Mouse (Mus musculus) forebrain, embryonic 12.5 days (tissue): ENCODE data around the gene Hist1h4b. TPM values are rescaled to one million over a fixed set of nuclear protein-coding genes. Genes with fewer than 3 reads are reported as not detected.
"Not testable (repeated sequence)": the region's sequence is repeated elsewhere in the genome, so short reads cannot be mapped to it uniquely, and the experiment has no call there.

Experiments used
- ATAC-seq: fragments of 200-750 bp; cut with Nextera tagmentation; 2 replicates; pipeline ENCODE4 v1.8.0; 2017; ENCODE audit warnings: moderate TSS enrichment; ENCODE audit not compliant: low FRiP score
- H3K27ac ChIP-seq: fragments of 300-500 bp; sonication (generic); 2 replicates; pipeline ENCODE4 v1.5.1; 2016; ENCODE audit warnings: mild to moderate bottlenecking
- H3K27me3 ChIP-seq: fragments of 300-500 bp; sonication (generic); 2 replicates; pipeline ENCODE4 v1.6.1; 2016; ENCODE audit warnings: mild to moderate bottlenecking
- H3K36me3 ChIP-seq: fragments of 300-500 bp; sonication (generic); replicated peaks from 2 replicates; pipeline ENCODE4 v1.6.1; 2016; ENCODE audit warnings: mild to moderate bottlenecking
- H3K4me1 ChIP-seq: fragments of 300-500 bp; sonication (generic); 2 replicates; pipeline ENCODE4 v1.6.1; 2016
- H3K4me2 ChIP-seq: fragments of 300-500 bp; sonication (generic); 2 replicates; pipeline ENCODE4 v1.6.1; 2016; ENCODE audit warnings: mild to moderate bottlenecking, moderate library complexity
- H3K4me3 ChIP-seq: fragments of 300-500 bp; sonication (generic); replicated peaks from 2 replicates; pipeline ENCODE4 v1.5.1; 2016; ENCODE audit warnings: mild to moderate bottlenecking
- H3K9ac ChIP-seq: fragments of 300-500 bp; sonication (generic); 2 replicates; pipeline ENCODE4 v1.6.1; 2016; ENCODE audit warnings: mild to moderate bottlenecking
- H3K9me3 ChIP-seq: fragments of 300-500 bp; sonication (generic); 2 replicates; pipeline ENCODE4 v1.6.1; 2016
- WGBS: fragments of 180-500 bp; shearing (Covaris S2); methylation state at CpG from one replicate; pipeline ENCODE4 v1.1.7; 2016; 5-methylcytosine and 5-hydroxymethylcytosine counted together
- polyA plus RNA-seq: library from polyadenylated mRNA; unstranded; fragments of >200 nt; fragmentation: Nextera tagmentation; extraction: Ambion mirVana; gene quantifications from 2 replicates; pipeline ENCODE4 v1.2.1, GENCODE M21; 2016

Hist1h4b gene
- 5.3 and 8.2 TPM in 2 replicates for polyA plus RNA-seq

DNA sequence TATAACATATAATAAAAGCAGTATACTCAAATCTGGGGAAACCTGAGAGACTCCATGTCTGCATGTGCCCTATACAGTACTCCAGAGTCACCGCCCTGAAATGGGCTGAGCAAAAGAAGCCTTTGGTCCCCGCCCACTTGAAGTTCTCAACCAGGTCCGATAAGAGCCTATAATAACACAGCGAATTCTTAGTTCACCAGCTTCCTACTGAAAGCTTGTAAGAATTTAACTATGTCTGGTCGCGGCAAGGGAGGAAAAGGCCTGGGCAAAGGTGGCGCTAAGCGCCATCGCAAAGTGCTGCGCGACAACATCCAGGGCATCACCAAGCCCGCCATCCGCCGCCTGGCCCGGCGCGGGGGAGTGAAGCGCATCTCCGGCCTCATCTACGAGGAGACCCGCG lies at the start of gene Hist1h4b:
Gene Hist1h4b (plus strand): TSS at position 224 of the 400 bp plus-strand sequence.
- H3K4me3 ChIP-seq, result peak within 1 kb of the TSS; percentile 41
- H3K27ac ChIP-seq, result peak within 1 kb of the TSS; percentile 96
- H3K4me2 ChIP-seq, result peak within 1 kb of the TSS; percentile 63
- H3K9me3 ChIP-seq, result no peaks in the 10 kb centered on the region
- no peaks in the 10 kb centered on the region for H3K36me3 ChIP-seq
- H3K9ac ChIP-seq, result peak within 1 kb of the TSS; percentile 63
- WGBS, result under 1% methylated on average over 19 of the region's 22 CpGs
- ATAC-seq, result peak; percentile 71
- peaks cover 16% of the 10 kb centered on the region for H3K4me1 ChIP-seq
- H3K27me3 ChIP-seq, result no peaks in the 10 kb centered on the region

DNA sequence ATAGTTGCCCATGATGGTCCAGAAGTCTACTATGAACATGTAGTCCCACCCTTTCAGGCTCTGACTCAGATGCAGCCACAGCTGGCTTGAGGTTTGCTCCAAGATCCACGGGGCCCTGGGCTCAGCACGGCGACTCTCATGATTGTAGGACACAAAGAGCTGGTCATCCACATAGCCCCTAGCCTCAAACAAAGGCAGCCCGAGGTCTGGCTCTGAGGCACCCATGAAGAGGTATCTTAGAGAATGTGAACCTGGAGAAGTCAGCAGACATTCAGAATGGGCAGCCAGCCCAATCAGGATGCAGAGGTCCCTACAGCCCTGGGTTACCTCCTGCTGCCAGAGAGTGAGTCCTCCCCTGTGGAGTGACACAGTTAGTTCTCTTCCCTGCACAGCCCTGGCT lies 48.8 kb upstream of the Hist1h4b start:
- WGBS, result 85% methylated on average over 4 of the region's 4 CpGs
- no peaks in the 10 kb centered on the region for H3K36me3 ChIP-seq
- ATAC-seq, result no peak
- peaks cover 7% of the 10 kb centered on the region; the same call in 1 of the 2 replicates for H3K27me3 ChIP-seq
- H3K4me1 ChIP-seq, result peaks cover 13% of the 10 kb centered on the region
- H3K4me2 ChIP-seq, result no peak overlapping the region
- H3K4me3 ChIP-seq, result no peak overlapping the region
- H3K9ac ChIP-seq, result no peak overlapping the region
- no peak overlapping the region for H3K27ac ChIP-seq
- no peaks in the 10 kb centered on the region for H3K9me3 ChIP-seq

DNA sequence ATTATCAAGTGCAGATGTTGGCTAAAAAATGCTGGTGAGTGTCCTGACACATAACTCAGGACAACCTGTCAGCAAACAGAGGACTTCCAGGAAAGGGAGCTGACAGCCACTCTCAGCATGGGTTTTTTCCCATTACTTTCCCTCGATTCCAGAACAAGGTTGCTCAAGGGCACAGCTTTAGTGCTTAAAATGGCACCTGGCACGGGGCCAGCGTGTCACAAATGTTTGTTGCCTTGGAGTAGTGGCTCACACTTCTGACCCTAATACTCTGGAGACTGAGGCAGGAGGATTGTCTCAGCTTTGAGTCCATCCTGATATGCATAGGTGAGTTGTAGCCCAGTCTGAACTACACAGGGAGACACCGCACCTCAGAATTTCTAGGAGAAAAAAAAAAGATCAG lies 48.2 kb upstream of the Hist1h4b start:
- no peak overlapping the region for H3K4me3 ChIP-seq
- WGBS, result 85% methylated on average over 4 of the region's 4 CpGs
- H3K9me3 ChIP-seq, result no peaks in the 10 kb centered on the region
- H3K4me2 ChIP-seq, result no peak overlapping the region
- H3K9ac ChIP-seq, result no peak overlapping the region
- no peak overlapping the region for H3K27ac ChIP-seq
- H3K36me3 ChIP-seq, result no peaks in the 10 kb centered on the region
- H3K4me1 ChIP-seq, result peaks cover 13% of the 10 kb centered on the region
- ATAC-seq, result no peak
- H3K27me3 ChIP-seq, result peaks cover 7% of the 10 kb centered on the region; the same call in 1 of the 2 replicates

DNA sequence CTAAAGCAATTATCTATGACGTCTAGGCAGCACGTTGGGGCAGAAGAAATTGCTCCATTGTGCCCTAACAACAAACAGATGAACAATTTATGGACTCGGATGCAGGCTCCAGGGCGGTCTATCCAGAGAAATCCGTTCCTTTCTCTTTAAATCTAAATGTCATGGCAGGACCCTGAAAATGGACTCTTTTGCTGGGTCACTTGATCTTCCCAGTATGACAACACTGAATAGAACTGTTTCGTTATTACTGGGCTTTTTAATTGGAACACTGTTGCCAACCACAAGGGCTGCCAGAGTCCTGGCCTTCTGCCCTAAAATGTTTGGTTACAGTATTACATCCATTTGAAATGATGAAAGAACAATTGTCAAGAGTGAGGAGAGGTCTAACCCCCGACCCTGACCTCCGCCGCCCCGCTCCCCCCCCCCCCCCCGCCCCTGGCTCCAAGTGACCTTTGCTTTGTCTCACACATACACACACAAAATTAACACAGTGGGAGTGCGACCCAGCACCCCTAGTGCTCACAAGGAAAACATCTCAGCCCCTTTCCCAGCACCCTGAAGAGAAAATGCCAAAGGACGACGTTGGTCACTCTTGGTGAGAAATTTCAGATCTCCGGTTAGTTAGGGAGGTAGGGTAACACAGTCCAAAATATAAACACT lies 47.0 kb upstream of the Hist1h4b start:
- Histone ChIP-seq H3K4me1 (peaks cover 13% of the 10 kb centered on the region), H3K9ac (peak overlapping the region; percentile 33), H3K27me3 (peaks cover 7% of the 10 kb centered on the region; the same call in 1 of the 2 replicates), H3K4me2 (peak overlapping the region; percentile 52), H3K27ac (no peak overlapping the region), H3K36me3 (no peaks in the 10 kb centered on the region), H3K4me3 (peak overlapping the region; percentile 28), H3K9me3 (no peaks in the 10 kb centered on the region)
- 0 out of 2 replicates have a peak, but pooled peaks have one; percentile 6 for ATAC-seq
- 18% methylated on average over 15 of the region's 15 CpGs for WGBS

DNA sequence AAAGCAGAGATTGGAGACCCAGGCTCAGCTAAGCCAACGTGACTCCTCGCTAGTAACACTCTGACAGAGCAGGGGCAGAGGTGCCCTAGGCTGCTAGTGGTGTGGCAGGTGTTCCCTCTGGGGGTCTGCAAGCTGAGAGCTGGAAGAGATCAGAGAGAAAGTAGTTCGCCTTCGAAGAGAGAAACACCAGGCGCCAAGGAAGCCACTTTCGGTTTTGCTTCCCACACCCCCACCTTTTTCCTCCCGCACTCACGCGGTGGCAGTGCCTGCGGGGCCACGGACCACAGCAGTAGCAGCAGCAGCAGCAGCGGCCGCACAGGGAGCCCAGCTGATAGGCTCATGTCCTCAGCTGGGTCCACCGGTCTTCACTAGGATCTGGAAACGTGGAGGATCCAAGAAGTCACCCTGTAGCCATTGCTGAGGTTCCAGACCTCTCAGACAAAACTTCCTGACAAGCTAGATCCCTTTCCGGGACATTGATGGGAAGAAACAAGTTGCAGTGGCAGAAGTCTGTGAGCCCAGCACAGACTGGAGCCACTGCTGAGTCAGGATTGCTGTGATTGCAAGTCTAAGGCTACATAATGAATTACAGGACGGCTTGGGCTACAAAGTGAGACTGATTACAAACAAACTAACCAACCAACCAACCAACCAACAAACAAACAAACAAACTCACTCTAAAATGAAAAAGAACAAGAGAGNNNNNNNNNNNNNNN lies 46.3 kb upstream of the Hist1h4b start, which contains the start of gene Hfe:
Gene Hfe (minus strand): TSS at position 481 of the 716 bp plus-strand sequence.
- H3K4me3 ChIP-seq, result peak within 1 kb of the TSS; percentile 28

DNA sequence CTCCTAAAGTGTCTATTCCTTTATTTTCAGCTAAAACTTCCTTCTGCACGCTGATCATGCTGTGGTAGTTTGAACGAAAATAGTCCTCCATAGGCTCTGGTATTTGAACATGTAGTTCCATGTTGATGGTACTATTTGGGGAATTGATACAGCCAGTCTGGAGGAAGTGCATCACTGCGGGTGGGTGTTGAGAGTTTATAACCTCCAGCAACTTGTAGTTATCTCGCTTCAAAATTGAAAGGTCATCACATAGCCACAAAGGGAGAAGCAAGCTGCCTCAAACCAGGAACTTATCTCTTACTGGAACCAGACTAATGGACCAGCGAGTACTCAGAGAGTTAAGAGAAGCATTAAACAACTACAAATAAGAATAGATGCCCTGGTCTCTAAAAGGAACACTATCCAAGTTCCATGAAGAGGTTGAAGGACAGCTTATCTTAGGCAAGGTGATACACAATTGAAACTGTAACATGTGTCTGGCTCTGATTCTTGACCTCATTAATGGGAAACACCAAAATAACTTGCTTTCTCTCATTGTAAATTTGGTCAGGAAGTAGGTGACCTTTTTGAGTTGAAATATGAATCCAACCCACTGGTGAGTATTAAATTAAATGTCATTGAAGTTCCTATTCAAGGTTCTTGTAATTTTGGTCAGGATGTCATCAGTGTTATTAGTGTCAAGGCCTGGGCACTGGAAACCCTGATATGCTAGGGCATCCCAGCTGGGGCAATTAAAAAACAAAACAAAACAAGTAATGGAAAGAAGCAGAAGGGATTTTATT lies 40.4 kb upstream of the Hist1h4b start:
- ATAC-seq, result no peak
- no peaks in the 10 kb centered on the region for H3K9me3 ChIP-seq
- no peaks in the 10 kb centered on the region for H3K4me1 ChIP-seq
- H3K4me2 ChIP-seq, result no peak overlapping the region
- H3K9ac ChIP-seq, result no peak overlapping the region
- H3K27ac ChIP-seq, result no peak overlapping the region
- H3K4me3 ChIP-seq, result no peak overlapping the region
- no peaks in the 10 kb centered on the region for H3K27me3 ChIP-seq
- no peaks in the 10 kb centered on the region for H3K36me3 ChIP-seq
- WGBS, result 86% methylated on average over 5 of the region's 5 CpGs

More for the DNA sequence above, 46.3 kb upstream of the Hist1h4b start, which contains the start of gene Hfe:
- H3K27me3 ChIP-seq, result peaks cover 7% of the 10 kb centered on the region; the same call in 1 of the 2 replicates
- no peaks in the 10 kb centered on the region for H3K9me3 ChIP-seq
- H3K36me3 ChIP-seq, result no peaks in the 10 kb centered on the region
- WGBS, result 6% methylated on average over 17 of the region's 17 CpGs
- H3K4me2 ChIP-seq, result peak within 1 kb of the TSS; percentile 52
- H3K9ac ChIP-seq, result peak within 1 kb of the TSS; percentile 33
- H3K4me1 ChIP-seq, result peaks cover 13% of the 10 kb centered on the region
- H3K27ac ChIP-seq, result no peak within 1 kb of the TSS
- ATAC-seq, result 0 out of 2 replicates have a peak, but pooled peaks have one; percentile 53

DNA sequence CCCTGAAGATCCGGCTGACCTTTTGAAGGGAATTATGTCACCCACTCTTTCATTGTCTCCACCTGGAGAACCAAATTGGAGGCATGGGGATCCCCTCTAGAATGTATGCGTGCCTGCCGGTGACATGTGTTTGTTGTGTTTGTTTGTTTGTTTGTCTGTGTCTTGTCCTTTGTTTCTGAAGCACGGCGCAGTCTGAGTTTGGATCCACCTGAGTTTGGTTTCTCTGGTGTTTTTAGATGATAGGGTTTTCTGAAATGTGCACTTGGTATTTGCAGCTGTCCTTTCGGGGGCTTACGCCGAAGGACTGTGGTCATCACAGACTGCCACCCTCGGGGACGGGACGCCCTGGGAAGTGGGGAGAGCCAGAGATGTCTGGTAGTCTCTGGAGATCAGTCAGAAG lies 39.6 kb upstream of the Hist1h4b start:
- H3K4me3 ChIP-seq, result no peak overlapping the region
- H3K4me2 ChIP-seq, result no peak overlapping the region
- H3K9me3 ChIP-seq, result no peaks in the 10 kb centered on the region
- no peaks in the 10 kb centered on the region for H3K27me3 ChIP-seq
- H3K27ac ChIP-seq, result no peak overlapping the region
- 64% methylated on average over 11 of the region's 11 CpGs for WGBS
- H3K36me3 ChIP-seq, result no peaks in the 10 kb centered on the region
- H3K4me1 ChIP-seq, result no peaks in the 10 kb centered on the region
- H3K9ac ChIP-seq, result no peak overlapping the region
- ATAC-seq, result no peak

DNA sequence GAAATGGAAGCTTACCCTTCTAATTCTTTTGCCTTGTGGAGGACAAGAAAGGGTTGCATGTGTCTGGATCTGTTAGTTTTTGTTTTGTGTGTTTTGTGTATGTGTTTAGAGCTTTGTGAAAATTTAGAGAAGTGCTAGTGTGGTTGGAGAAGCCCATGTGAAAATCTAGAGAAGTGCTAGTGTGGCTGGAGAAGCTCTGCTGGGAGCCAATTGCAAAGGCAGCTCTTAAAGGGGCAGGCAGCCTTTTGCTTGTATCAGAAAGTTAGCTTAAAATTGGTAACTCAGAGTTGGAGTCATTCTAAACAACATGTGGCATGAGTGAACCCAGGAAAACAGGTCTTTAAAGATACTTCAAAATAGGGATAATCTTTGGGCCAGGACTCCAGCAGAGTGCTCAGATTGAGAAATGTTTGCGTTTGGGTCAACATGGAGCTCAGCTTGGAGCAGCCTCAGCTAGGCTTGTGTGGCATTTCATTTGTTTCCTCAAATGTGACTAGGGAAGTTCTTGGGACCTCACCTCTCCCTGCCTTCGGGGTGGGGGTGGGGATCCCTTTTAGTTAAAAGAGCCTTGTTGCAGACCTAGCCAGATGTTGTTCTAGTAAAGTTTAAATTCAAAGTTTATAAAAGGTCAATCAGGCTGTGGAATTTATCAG lies 39.1 kb upstream of the Hist1h4b start:
- not testable (repeated sequence) for H3K27me3 ChIP-seq, H3K4me3 ChIP-seq, H3K4me2 ChIP-seq, ATAC-seq, H3K36me3 ChIP-seq, H3K4me1 ChIP-seq, H3K9ac ChIP-seq, H3K9me3 ChIP-seq, H3K27ac ChIP-seq
- WGBS, result 17% methylated on average over 2 of the region's 2 CpGs

DNA sequence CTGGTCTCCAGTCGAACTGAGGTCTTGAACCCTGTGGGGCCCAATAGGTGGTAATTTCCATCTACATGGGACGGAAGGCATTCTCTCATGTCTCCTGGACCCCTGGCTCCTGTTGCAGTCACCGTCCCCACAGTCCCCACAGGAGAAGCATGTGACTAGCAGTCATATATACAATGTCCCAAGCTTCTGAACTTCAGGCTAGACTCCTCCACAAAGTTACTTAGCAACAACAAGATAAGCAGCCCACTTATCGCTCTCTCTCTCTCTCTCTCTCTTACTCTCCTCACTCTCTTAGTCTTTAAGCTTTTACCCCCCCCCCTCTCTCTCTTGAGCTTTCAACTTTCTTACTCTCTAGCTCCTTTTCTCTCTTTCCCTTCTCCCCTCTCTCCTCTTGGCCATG lies 32.6 kb upstream of the Hist1h4b start:
- H3K9me3 ChIP-seq, result no peaks in the 10 kb centered on the region
- no peak overlapping the region for H3K4me2 ChIP-seq
- no peak overlapping the region for H3K4me3 ChIP-seq
- no peaks in the 10 kb centered on the region for H3K36me3 ChIP-seq
- no peak overlapping the region for H3K9ac ChIP-seq
- H3K27ac ChIP-seq, result no peak overlapping the region
- WGBS, result 91% methylated on average over 4 of the region's 4 CpGs
- no peak for ATAC-seq
- no peaks in the 10 kb centered on the region for H3K27me3 ChIP-seq
- no peaks in the 10 kb centered on the region for H3K4me1 ChIP-seq

DNA sequence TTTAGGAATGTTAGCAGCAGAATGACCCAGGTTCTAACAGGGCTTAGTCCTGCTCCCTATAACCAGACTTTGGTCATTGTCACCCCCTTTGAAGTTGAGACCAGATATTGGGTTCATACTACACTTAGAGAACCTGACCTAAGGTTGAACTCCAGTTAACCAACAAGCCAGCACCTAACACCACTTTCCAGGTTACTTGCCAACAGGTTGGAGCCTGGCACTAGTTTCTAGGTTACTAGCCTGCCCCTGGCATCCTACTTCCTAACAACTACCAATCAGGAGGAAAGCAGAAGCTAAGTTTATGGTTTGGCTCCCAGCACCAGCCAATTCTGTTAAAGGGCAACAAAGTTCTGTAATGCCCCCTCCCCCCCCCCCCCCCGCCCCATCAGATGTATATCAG lies 31.6 kb upstream of the Hist1h4b start:
- Histone ChIP-seq H3K36me3 (no peaks in the 10 kb centered on the region), H3K9me3 (no peaks in the 10 kb centered on the region), H3K27ac (no peak overlapping the region), H3K4me3 (no peak overlapping the region), H3K9ac (no peak overlapping the region), H3K4me2 (no peak overlapping the region), H3K27me3 (no peaks in the 10 kb centered on the region), H3K4me1 (no peaks in the 10 kb centered on the region)
- no peak for ATAC-seq
- WGBS, result no CpG with 5 or more reads among the region's 1 CpGs

DNA sequence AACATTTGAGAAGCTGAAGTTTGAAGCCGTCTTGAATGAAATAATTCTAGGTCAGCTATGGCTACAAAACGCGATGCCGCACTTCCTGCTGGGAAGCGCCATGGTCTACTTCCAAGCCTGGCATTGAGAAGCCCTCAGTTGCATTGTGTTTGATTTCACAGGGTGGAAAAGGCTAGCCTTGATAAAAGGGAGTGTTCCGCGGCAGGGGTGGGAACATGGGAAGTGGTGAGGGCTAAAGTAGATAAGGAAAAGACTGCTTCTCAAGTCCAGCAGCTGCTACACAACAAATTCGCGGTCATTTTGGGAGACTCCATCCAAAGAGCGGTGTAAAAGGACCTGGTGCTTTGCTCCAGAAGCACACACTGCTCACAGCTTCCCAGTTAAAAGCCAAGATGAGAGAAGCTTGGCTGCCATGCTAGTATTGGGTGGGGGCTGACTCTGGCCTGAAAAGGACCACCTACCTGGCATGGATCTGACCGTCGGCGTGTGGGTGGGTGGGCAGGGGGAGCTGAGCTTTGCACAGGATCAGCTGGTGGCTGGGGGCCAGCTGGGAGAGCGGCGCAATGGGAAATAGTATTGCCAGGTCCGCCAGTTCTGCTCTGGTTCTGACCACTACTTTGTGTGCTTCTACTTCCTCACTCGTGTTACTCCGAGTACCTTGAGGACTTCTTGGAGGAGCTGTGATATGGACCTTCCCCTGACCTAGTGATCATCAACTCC lies 28.2 kb upstream of the Hist1h4b start:
- no peak overlapping the region for H3K4me2 ChIP-seq
- no peak overlapping the region for H3K4me3 ChIP-seq
- H3K27me3 ChIP-seq, result no peaks in the 10 kb centered on the region
- ATAC-seq, result no peak
- no peaks in the 10 kb centered on the region for H3K36me3 ChIP-seq
- no peaks in the 10 kb centered on the region for H3K4me1 ChIP-seq
- WGBS, result 91% methylated on average over 18 of the region's 18 CpGs
- H3K9ac ChIP-seq, result no peak overlapping the region
- no peaks in the 10 kb centered on the region for H3K9me3 ChIP-seq
- H3K27ac ChIP-seq, result no peak overlapping the region
